Mouse (Mus musculus): ENCODE data around the gene Tbx4. TPM values are rescaled to one million over a fixed set of nuclear protein-coding genes. Genes with fewer than 3 reads are reported as not detected.

Tbx4 gene
- polyA plus RNA-seq, 1 experiment from 2014 or later = 2.4 TPM

- Histone ChIP-seq H3K27ac (no peak overlapping the region), H3K4me2 (replicated peaks) (no peak overlapping the region), H3K9me3 (no peaks in the 10 kb centered on the region), H3K36me3 (no peaks in the 10 kb centered on the region), H3K4me1 (no peaks in the 10 kb centered on the region), H3K9ac (no peak overlapping the region), H3K27me3 (no peaks in the 10 kb centered on the region), H3K4me3 (no peak overlapping the region)
- WGBS = 66% methylated on average over 12 of the region's 12 CpGs
- ATAC-seq (ENCODE audit: insufficient number of reproducible peaks, insufficient read depth, low FRiP score, low TSS enrichment) = no peak
Observed at GRCm38 (mm10) chr11:85955611-85956010, 69.4 kb downstream of the Tbx4 start.

GRCm38 (mm10) chr11:85956422-85956821 is 70.2 kb downstream of the Tbx4 start:
- ATAC-seq (ENCODE audit: insufficient number of reproducible peaks, insufficient read depth, low FRiP score, low TSS enrichment) = no peak
- no peak overlapping the region for H3K4me2 ChIP-seq (replicated peaks)
- H3K4me3 ChIP-seq = no peak overlapping the region
- no peaks in the 10 kb centered on the region for H3K36me3 ChIP-seq
- H3K27me3 ChIP-seq = no peaks in the 10 kb centered on the region
- H3K27ac ChIP-seq = no peak overlapping the region
- no peak overlapping the region for H3K9ac ChIP-seq
- H3K4me1 ChIP-seq = no peaks in the 10 kb centered on the region
- no peaks in the 10 kb centered on the region for H3K9me3 ChIP-seq
- WGBS = 74% methylated on average over 10 of the region's 10 CpGs

GRCm38 (mm10) chr11:85956950-85957778 is 70.9 kb downstream of the Tbx4 start:
- no peak for ATAC-seq (ENCODE audit: insufficient number of reproducible peaks, insufficient read depth, low FRiP score, low TSS enrichment)
- H3K27me3 ChIP-seq = no peaks in the 10 kb centered on the region
- no peak overlapping the region for H3K9ac ChIP-seq
- H3K4me3 ChIP-seq = no peak overlapping the region
- no peaks in the 10 kb centered on the region for H3K4me1 ChIP-seq
- H3K9me3 ChIP-seq = no peaks in the 10 kb centered on the region
- H3K36me3 ChIP-seq = no peaks in the 10 kb centered on the region
- 84% methylated on average over 6 of the region's 6 CpGs for WGBS
- no peak overlapping the region for H3K27ac ChIP-seq
- no peak overlapping the region for H3K4me2 ChIP-seq (replicated peaks)

GRCm38 (mm10) chr11:85959837-85960236 is 73.6 kb downstream of the Tbx4 start:
- H3K9ac ChIP-seq = no peak overlapping the region
- no peak for ATAC-seq (ENCODE audit: insufficient number of reproducible peaks, insufficient read depth, low FRiP score, low TSS enrichment)
- H3K27ac ChIP-seq = no peak overlapping the region
- 85% methylated on average over 5 of the region's 5 CpGs for WGBS
- H3K4me2 ChIP-seq (replicated peaks) = no peak overlapping the region
- no peaks in the 10 kb centered on the region for H3K36me3 ChIP-seq
- no peaks in the 10 kb centered on the region for H3K27me3 ChIP-seq
- H3K9me3 ChIP-seq = no peaks in the 10 kb centered on the region
- no peaks in the 10 kb centered on the region for H3K4me1 ChIP-seq
- no peak overlapping the region for H3K4me3 ChIP-seq

- H3K4me2 ChIP-seq (replicated peaks) = no peak overlapping the region
- H3K27me3 ChIP-seq = no peaks in the 10 kb centered on the region
- WGBS = 77% methylated on average over 6 of the region's 6 CpGs
- H3K27ac ChIP-seq = no peak overlapping the region
- H3K9me3 ChIP-seq = no peaks in the 10 kb centered on the region
- no peaks in the 10 kb centered on the region for H3K4me1 ChIP-seq
- H3K4me3 ChIP-seq = no peak overlapping the region
- ATAC-seq (ENCODE audit: insufficient number of reproducible peaks, insufficient read depth, low FRiP score, low TSS enrichment) = no peak
- H3K9ac ChIP-seq = no peak overlapping the region
- no peaks in the 10 kb centered on the region for H3K36me3 ChIP-seq
Observed at GRCm38 (mm10) chr11:85960273-85960672, 74.1 kb downstream of the Tbx4 start.

- ATAC-seq (ENCODE audit: insufficient number of reproducible peaks, insufficient read depth, low FRiP score, low TSS enrichment) = no peak
- Histone ChIP-seq H3K4me3 (no peak overlapping the region), H3K27ac (no peak overlapping the region), H3K4me1 (no peaks in the 10 kb centered on the region), H3K9ac (no peak overlapping the region), H3K4me2 (replicated peaks) (no peak overlapping the region), H3K9me3 (no peaks in the 10 kb centered on the region), H3K27me3 (no peaks in the 10 kb centered on the region), H3K36me3 (no peaks in the 10 kb centered on the region)
- WGBS = 71% methylated on average over 9 of the region's 9 CpGs
Observed at GRCm38 (mm10) chr11:85961498-85961897, 75.3 kb downstream of the Tbx4 start.

Other genes starting within 250 kb of the Tbx4 start
- 20.5 and 21.6 TPM in 2 replicates for gene Tbx2, start 53.9 kb upstream of the Tbx4 start, polyA plus RNA-seq (2016; fragmentation: Nextera tagmentation; extraction: Ambion mirVana)
- 0.43 TPM in 1 of 2 replicates, not detected in the other for gene Gm11444, start 36.1 kb upstream of the Tbx4 start, polyA plus RNA-seq (2016; fragmentation: Nextera tagmentation; extraction: Ambion mirVana)